Mouse (Mus musculus): ENCODE measurements around the gene Dgat2.

Gene Dgat2

DNA sequence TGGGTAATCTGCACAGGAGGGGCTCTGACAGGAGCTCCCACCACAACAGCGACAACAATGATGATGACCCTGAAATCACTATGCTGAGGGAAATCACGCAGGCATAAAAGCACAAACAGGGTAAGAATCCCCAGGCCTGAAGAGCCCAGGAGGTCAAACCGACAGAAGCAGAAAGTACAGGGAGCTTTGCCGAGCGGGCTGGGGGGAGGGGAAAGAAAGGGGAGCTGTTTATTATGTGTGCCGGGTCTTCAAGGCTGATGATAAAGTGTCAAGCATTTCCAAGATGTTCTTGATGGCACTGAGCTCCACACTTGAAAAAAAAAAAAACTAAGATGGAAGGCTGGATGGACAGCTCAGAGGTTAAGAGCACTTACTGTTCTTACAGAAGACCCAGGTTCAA, 45.7 kb downstream of the Dgat2 start:
- DNase-seq = no peak

DNA sequence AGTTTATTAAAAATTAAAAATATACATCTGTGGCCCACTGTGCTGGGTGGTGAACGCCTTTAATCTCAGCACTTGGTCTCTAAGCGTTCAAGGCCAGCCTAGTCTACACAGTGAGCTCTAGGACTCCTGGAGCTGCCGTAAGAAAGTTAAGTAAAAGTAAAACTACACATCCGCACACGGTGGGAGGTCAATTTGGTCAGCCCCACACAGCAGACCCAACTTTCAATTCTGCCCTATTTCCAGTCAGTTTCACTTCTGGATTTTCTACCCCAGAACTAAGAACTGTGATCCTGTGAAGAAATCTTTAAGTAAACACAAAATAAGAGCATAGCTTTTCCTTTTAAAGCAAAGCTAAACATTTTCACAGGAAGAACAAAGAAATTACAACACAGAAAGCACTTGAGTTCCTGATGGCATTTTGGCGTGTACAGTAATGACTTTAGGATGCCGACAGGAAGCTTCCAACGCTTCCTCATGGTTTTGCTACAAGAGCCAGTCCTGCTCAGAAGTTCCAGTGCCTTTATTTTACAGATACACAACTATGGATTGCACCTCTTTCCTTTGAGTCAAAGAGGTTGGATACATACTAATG, 48.6 kb downstream of the Dgat2 start:
- DNase-seq = no peak

DNA sequence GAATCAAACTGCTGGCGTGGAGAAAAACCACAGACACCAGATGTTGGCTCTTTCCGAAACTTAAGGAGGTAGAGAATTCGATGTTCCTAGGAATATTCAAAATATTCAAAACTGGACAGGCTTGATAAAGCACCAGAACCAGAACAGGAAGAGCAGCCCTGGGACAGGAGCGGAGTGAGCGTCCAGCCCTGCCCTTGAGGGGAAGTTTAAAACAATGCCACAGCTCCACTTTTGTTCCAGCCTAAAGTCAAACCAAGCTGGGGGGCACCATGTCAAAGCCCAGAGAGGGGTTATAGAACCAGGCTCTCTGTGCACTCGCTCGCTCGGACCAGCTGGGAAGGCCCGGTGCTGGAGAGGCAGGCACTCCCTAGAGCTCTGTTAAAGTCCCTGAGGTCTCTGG, 49.9 kb downstream of the Dgat2 start:
- DNase-seq = no peak

DNA sequence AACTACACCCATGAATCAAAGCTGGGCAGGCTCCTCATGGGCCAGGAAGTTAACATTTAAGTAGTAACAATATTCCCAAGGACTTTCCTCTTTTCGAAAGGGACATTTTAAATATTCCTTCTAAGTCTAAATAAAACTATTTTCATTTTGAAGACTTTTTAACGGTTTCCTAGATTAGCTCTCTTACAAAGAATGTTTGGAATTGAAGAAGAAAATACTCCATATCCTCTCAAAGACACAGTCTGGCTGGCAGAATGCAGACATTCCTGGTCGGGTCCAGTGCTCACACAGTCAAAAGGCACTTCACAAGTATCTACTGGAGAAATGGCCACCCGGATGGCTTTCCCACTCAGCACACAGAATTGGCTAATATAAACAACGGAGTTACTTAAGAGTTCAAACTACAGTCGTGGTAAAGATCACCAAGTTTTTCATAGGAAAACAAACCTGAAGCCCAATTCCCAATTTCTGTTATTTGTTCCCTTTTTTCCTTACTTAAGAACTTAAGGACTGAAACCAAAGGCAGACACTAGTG, 50.6 kb downstream of the Dgat2 start:
- DNase-seq = no peak

DNA sequence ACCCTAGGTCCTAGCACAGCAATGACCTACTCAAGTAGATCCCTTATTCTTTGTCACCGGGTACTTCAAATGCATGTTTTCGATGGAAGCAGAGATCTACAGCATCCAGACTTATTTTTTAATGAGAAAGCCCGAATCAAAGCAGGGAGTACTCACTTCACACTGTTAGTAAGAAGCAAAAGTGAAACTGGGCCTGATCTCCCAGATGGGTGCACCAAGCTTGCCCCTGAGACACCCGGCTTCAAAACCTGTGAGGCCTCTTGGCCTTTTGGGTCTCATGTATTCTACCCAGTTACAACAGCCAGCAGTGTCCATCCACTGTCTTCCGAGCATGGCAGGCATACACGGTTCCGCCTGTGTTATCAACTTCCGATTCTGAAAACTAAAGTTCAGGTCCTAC, 53.6 kb downstream of the Dgat2 start:
- no peak for DNase-seq

DNA sequence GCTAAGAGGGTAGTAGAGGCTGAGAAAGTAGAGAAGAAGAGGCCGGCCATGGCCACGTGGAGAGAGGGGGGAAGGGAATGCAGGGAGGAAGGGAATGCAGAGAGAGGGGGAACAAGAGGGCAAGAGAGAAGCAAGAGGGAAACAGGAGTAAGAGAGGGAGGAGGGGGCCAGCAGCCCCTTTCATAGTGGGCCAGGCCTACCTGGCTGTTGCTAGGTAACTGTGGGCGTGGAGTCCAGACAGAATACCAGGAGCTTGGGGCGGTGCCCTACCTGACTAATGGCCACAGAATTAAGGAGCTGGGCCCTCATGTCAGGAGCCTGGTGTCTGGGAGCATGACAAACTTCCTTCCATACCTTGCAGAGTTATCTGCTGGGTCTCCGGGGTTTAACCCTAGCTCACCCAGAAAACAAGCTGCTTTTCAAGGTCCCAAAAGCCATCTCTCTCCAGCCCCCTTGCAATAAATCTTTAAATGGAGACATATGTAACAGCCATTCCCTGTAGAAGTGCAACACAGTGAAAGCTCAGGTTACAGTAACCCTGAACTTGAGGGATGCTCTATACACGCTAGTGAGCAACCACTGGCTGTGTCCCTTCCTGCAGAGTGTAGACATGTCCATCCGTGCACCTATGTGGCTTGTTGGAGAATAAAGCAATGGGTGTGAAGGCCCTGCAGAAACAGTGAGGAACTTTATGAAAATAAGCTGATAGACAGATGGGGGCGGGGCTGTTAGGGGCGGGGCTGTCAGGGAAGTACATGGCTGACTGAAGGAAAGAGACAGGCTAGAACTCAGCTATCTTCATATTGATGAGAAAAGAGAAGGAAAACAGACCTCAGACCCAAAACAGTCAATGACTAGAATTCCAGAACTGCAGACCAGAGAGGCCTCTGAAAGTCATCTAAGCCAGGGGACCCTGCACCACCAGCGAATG, 54.2 kb downstream of the Dgat2 start:
- DNase-seq = no peak

DNA sequence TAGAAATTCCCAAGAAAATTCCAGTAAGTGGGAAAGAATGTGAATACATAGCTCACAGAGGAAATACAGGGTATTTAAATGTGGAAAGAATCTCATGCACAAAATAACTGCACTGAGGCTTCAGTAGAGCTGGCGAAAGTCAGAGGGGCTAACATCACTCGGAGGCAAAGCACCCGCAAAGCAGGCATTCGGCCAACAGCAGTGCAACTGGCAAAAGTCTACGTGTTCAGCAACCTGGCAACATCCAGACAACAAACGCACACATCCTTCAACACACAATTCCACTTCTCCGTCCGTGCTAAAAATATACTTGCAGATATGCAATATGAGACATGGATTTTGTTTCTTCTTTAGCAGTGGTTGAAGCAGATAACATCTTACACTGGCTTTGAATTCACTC, 56.5 kb downstream of the Dgat2 start:
- no peak for DNase-seq

DNA sequence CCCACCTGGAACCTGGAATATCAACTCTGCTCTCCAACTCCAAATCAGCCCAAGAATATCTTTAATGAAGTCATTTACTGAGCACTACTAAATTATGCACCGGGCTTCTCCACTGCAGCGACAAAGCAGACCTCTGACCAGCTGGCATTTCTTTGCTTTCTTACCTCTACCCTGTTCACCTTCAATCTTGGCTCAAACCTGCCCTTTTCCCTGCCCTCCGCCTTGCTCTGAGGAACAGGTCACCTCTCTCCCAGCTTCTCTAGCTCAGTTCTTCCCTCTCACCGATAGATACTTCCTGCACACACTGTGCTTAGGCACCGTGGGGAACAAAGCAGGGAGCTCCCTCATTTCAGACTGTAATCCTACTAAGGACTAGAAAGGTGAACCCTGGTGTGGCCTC, 59.9 kb downstream of the Dgat2 start:
- no peak for DNase-seq

DNA sequence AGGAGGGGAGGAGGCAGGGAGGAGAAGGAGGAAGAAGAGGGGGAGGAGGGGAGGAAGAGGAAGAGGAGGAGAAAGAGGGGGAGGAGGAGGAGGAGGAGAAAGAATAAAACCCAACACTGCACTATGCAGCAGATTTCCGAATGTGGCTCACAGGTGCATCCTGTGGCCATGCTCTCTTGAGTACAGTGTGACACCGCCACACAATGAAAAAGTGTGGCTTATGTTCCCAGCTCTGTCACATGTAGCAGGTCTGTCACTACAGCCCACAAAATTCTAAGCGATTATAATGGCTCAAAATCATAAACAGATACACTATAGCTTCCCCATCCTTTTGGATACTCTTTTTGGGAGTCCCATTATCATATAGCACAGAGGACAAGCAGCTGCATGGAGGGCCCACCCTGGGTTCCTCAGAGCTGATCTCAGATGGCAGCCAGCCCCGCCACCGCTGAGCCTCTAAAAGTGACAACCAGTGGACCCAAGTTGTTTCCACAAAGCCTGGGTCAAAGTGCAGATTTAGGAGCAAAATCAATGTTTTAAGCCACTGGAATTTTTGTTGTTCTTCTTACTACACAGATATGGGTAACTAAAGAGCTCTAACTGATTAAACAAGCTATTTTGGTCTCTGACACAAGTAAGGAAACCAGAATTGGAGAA, 61.5 kb downstream of the Dgat2 start:
- no peak for DNase-seq

DNA sequence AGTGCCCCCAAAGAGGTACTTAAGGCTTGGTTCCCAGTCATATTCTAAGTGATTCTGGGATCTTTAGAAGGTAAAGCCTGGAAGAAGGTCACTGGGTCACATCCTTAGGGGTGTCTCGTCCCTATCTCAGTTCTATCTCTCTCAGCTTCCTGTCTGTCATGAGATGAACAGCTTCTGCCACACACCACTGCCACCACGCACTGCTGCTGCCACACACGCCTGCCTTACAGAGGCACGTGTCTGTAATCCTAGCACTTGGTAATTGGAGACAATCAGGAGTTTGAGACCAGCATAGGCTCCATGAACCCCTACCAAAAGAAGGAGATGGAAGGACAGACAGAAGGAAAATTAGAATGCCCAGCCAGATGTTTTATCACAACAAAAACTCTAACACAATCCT, 62.4 kb downstream of the Dgat2 start:
- no peak for DNase-seq

DNA sequence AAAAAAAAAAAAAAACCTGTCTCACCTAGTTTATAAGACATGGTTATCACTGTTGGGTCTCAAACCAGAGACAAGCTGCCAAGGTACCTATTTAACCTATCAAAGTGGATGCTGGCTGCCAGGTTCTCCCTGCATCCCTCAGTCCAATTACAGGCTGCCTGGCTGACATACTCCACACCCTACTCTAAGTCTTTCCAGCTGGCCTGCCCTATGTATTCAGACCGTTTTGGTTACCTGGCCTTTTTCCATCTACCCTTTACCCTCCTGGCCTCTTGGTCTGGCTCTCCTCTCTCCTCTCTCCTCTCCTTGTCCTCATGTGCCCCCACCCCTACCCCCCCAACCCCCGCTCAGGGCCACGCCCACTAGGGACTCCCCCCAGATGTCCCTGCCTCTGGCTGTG, 65.7 kb downstream of the Dgat2 start:
- DNase-seq = no peak

DNA sequence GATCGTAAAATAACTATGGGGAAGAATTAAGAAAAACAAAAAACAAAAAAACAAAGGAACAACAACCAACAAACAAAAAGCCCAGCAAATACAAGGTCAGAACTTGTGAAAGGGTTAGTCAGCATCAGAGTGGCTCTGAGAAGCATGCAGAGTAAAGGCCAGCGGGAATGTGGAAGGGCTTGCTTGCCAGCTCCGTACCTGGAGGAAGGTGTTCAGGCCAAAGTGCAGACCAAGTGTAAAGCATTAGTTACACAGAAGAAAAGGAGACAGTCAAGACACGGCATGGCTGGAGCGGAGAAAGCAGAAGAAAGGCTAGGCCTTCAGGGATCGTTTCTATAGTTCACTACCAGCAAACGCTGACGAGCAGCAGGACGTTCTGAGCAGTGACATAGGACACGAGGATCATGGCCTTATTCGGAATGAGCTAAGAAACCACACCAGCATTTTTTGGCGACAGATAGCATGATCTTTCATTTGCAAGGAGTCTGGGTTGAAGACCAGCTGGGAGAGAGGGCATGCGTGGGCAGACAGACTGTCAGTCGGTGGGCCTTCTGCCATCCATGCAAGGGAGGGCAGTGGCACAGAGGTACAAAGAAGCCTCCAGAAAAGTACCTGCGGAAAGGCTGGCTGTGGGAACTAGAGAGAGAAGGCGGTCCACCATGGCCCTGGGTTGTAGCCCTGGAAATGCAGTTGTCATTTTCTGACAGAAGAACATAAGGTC, 68.4 kb downstream of the Dgat2 start:
- DNase-seq = no peak

DNA sequence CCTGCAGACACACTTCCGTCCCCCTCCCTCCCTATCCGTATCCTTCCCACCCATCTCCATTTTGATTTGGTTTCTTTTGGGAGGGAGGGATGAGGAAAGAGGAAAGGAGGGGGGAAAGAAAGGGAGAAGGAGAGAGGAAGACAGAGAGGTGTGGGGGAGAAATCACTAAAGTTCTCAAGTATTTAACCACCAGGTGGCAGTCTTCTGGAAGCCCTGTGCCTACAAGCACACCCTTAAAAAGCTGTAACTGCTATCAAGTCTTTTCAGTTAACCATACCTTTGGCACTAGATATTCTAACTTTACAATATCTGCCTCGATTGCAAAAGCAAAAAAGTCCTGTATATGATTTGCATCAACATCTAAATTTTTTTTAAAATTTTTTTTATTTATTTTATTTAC, 75.0 kb downstream of the Dgat2 start:
- DNase-seq = no peak

DNA sequence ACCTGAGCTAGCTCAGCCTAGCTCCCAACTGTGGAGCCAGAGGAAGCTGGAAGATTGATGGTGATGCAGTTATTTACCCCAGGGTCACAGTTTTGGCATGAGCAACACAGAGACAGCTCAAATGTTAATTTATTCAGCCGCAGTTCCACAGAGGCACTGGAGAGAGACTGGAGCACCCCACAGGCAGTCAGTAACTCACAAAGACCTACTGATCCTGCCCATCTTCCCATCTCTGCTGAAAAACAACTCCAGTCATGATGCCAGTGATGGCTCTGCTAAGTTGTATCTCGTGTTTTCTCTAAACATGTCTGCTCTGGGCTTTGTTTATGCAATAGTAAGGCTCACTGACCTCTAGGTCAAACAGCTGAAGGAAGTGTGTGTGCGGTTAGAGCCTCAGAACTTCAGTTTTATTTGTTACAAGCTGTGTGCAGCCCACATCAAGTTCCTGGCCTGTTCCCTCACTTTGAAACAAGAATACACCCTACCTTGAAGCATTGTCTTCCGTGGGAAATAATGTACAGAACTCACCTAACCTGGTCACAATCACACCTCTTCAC, 75.7 kb downstream of the Dgat2 start:
- no peak for DNase-seq
